Mouse (Mus musculus): ENCODE measurements around the gene Bax.

- TF ChIP-seq CTCF (IDR thresholded peaks at IDR 0.05; ENCODE audit: extremely low read depth, insufficient read length, insufficient replicate concordance, low read depth, low read length) (no peak), POLR2A (IDR thresholded peaks at IDR 0.05; ENCODE audit: low read depth, low read length) (no peak)
These were observed 9.3 kb downstream of the Bax start for GRCm38 (mm10) chr7:45457204-45458060.
